Mouse (Mus musculus) frontal cortex, adult (tissue): ENCODE data around the gene Kif16b.

Source experiments
- ATAC-seq: cut with Nextera tagmentation; 2 replicates; pipeline ENCODE4 v1.9.2; 2017; ENCODE audit warnings: mild to moderate bottlenecking, moderate library complexity, mixed read lengths; ENCODE audit not compliant: low TSS enrichment

The Kif16b gene

DNA sequence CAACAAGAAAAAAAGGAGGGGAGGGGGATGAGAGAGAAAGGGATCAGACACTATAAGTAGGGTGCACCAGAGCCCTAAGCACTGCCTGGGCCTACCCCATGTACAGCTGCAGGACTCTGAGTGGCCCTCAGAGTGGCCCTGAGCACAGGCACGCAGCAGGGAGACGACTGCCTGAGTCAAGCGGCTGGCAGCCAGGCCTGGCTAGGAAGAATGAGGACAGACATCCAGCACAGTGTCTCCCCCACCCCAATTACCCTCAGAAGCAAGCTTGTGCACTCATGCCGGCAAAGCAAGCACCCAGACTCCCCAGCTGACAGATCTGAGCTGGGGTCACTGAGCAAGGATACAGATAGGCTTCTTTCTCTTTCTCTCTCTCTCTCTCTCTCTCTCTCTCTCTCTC lies 25.4 kb downstream of the Kif16b start:
- no peak for ATAC-seq

DNA sequence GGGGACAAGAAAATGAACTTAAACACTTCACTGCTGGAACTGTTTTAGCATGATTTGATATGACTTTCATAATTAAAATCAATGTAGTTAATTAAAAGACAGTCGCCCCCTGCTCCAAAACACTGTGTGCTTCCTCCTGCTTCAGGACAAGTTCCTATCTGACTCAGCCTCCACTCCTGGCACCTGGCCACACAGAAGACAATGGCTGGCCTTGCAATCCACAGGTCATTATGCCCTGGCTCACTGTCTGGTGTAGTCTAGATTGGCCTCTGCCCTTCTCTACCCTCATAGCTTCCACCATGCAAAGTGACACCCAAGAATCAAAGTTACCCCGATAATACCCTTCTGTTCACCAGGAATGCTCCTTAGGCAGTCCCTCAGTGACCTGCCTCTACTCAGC lies 26.8 kb downstream of the Kif16b start:
- no peak for ATAC-seq

DNA sequence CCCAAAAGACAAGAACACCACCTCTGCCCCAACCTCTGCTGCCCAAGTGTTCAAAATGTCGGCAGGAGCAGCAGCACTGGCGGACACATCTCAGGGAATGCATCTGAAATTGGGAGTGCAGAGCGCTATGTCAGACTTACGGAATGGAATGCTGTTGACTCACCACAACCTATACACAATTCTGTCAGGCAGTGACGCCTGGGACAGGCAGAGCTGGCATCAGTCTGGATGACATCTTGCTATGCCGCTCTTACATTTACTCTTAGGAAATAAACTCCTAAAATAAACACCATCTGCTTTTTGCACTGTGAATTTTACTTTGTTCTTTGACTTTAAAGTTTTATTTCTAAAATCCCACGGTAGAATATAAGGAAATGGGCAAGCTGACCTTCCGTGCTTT lies 31.3 kb downstream of the Kif16b start:
- ATAC-seq, result peak; percentile 92

DNA sequence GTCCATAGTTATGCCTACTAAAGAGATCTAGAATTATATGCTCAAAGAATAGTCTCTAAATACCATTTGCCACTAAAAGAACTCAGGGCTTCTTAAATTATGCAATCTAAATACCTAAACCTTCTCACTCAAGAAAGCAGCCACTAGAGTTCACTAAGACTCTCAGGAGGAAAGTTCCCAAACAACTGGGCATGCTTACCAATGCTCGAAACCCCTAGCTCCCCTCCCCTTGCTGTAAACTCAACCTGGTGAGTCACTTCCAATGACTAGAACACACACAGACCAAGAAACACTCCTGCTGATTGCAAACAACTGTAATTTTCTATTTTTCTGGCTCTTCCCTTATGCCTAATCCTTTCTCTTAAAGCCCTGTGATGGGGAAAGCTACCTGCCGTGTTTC lies 33.9 kb downstream of the Kif16b start:
- no peak for ATAC-seq

DNA sequence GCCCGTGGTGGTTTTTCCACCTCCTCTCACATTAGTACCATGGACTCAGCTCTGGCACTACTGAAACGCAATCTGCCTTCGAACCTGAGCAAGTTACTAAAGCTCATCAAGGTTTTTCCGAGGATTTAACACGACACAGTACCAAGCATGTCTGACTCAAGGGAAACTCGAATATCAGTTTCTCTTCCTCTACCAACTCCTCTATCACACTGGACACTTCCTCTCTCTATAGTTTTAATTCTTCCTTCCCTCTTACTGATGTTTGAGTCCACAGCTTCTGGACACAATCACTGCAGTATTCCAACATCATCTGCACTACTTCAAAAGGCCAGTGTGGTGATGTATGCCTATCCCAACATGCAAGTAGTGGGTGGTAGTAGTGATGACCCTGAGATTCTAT lies 40.3 kb downstream of the Kif16b start:
- ATAC-seq, result no peak

DNA sequence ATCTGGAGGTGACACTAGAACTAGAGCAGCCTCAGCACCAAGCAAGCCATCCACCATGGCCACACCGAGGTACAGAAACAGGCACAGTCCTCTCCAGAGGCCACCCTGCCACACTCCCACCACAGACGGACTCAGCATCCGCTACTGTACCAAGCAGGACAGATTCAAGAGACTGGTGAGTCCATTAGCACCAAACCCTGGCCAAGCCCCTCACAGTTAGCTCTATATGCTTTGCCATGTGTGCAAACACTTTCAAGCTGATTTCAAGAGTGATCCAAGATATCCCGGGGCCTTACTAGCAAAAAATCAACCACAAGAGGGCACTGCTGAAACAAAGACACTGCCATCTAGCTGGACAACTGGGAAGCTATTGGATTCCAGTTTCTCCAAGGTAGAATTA lies 41.9 kb downstream of the Kif16b start:
- ATAC-seq, result peak; percentile 94

DNA sequence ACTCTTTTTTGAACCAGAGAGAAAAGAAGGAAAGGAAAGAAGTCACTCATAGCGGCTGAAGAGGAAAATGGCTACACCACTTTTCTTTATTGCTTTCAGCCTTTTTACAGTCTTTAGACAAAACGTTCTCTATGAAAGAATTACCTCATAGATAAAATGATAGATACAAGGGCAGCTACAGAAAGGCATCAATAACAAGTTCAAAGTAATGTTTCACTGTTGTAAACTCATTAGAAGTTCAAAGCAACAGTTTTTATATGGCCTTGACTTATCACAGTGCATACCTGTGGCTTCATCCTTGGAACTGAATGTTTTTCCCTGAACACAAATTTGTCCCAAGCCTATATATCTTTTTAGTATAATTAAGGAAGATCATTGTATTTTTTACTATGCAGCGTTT lies 62.6 kb downstream of the Kif16b start:
- ATAC-seq, result no peak

DNA sequence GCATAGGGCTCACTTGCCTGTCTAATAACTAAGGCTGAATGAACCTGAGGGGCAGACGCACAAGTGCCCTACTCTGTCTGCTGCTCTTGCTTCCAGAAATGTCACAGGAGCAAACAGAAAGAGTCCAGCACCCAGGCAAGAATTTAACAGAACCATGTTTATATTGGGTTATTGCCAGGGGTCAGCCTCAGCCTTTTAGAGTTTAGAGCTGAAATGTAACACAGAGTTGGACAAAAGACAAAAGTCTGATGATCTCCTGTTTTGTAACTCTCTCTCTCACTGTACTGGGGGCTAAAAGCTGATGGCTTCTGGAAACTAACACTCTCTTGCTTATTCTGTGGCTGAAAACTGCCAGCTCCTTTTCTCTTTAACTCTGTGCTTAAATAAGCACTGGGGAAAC lies 63.2 kb downstream of the Kif16b start:
- no peak for ATAC-seq

DNA sequence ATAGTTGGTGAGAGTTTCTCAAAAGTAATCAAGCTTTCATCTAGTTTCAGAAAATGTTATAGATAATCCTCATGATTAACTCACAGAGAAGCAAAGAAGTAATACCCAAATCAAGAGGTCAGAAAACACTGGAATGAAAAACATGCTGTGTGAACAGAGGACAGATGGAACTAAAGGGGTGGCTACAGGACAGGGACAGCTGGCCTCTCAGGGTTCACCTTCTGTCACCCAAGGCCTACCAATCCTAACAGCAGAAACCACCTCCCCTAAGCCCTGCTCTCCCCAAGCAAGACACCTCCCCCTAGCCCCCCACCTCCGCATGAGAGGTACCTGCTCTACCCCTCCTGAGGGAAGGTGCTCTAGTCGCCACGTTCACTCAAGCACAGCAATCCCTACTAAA lies 66.6 kb downstream of the Kif16b start:
- ATAC-seq, result no peak

DNA sequence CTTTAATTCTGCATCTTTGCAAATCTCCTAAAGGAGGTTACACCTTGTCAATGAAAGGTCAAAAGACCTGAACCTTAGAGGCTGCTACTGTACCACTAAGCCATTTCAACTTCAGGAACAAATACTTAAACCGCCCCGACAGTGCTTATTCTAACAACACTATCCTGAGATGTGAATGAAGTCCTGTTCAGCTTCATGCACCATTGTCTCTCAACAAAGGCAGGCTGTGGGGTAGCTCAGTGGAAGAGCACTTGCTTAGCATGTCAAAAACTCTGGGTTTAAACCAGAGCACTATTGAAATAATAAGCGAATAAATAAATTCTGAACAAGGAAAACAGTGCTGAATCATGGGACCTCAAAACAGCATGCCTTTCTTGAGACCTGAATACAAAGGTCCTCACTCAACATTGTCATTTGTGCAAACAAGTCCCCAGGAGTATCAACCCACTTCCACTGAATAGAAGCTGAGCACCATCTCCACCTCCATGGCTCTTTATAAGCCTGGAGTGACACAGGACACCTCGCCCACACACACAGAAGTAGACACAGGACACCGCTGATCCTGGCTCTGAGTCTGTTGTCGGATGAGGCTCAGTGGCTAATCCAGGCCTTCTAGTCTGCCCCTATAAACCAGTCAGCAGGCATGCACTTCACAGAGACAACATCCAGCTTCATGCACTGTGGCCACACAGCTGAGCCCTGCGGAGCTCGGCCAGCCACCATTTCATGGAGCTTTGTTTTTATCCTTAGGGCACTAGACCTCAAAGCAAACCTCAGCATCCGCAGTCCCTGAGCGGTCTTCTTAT lies 68.5 kb downstream of the Kif16b start:
- ATAC-seq, result 0 out of 2 replicates have a peak, but pooled peaks have one; percentile 29

DNA sequence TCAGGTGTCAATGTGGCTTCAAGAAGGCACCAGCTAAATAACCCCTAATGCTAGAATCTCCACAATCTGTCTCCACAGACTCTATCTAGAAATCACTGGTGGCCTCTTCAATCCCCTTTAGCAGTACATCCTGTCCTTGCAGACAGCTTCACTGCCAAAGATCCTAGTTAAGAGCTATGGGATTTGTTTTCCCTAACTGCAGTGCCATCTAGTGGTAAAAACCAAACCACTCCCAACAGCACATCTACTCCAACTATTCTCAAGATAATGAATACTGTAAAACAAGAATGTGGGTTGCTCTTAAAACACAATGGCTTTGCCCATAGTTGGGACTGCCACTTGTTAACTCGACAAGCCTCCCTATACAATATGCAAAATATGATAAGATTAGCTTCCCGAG lies 88.3 kb downstream of the Kif16b start:
- ATAC-seq, result peak; percentile 90

DNA sequence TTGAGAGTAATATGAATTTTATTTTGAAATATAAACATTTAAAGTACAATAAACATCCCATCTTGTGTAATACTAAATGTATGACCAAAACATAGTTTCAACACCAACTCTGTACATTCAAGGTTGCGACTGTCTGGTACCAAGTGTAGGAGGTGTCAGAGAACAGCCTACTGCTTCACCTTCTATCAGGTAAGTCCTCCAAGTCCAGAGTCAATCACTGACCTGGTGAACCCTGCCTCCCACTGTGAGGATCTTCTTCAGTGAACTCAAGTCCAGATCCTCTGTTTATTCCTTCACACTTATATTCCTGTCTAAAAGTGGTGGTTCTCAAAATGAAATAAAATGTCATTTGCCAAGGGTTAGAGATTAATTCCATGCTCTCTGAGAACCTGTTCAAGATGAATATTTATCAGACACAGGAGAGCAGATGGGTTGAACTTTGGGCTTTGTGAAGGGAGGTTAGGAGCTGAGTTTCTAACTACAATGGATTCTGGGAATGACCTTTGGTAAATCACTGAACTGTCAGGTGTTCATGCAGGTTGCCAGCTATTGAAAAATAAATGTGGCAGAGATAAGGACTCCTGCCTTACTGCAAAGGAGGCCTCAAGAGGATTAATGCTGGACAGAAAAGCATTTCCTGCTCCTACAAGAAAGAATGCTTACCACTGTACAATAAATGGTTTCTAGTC lies 97.4 kb downstream of the Kif16b start:
- no peak for ATAC-seq

DNA sequence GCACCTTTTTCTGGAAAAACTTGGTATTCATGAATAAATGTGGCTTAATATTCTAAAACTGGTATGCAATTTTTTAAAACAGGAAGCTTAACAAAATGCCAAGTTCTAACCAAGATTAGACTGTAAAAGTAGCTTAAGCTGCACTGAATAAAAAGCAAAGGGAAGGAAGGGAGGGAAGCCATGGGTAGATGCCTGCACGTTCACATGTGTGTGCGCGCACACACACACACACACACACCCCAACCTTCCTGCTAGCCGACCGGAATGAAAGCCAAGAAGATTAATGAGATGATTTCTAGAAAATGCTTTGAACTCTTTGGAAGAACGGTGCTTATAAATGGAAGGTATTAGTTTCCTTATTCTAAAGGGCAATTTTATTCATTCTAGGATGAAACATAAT lies 104.0 kb downstream of the Kif16b start:
- no peak for ATAC-seq

DNA sequence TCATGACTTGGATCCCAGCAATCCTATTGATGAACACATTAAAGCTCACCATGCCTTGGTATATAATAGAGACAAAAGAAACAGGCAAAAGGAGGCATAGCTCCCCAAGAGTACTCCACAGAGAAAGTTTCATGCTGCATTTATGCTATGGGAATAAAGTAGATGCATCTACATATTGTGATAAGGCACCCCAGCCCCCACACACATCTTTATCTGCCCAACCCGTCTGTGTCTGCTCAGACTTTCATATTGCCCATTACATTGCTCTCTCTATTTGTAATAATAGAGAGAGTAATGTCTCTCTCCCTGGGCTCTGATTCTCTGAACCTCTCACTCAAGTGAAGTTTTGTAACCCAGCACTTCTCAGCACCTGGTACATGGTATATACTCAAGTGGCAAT lies 126.0 kb downstream of the Kif16b start:
- no peak for ATAC-seq

DNA sequence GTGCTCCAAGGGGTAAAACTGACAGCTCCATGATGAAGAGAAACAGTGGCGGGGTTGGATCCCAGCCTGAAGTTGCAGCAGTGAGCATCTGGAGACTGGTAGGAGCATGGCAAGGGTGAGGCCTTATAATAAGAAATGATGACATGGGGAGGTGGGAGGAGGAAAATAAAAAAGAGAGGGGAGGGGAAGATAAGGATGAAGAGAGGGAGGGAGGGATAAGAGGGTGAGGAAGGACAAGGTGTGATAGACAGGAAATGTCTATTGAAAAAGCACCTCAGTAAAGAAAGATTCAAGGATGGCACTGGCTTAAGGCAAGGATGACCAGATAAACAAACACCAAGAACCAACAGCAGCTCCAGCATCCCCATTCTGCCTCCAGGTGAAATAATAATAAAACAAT lies 126.6 kb downstream of the Kif16b start:
- ATAC-seq, result no peak

DNA sequence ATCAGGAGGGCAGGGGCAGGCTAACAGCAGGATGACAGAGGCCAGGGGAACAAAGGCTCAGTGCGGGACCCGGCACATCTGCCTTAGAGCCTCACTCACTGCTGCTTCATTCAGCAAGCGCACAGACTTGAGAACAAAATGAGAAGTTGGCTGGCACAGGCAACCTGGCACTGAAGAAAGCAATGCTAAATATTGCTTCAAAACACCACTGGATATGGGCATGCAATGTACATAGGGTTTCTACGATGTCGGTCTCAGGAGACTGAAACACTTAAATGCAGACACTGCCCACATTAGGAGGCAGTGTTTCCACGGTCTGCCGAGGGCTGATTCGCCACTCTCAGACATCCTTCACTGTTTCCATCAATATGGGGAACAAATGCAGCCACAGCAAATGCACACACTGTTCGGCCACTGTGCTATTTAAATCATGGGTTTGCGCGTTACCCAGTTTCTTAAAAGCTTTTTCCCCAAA lies 131.6 kb downstream of the Kif16b start:
- peak; percentile 92 for ATAC-seq

DNA sequence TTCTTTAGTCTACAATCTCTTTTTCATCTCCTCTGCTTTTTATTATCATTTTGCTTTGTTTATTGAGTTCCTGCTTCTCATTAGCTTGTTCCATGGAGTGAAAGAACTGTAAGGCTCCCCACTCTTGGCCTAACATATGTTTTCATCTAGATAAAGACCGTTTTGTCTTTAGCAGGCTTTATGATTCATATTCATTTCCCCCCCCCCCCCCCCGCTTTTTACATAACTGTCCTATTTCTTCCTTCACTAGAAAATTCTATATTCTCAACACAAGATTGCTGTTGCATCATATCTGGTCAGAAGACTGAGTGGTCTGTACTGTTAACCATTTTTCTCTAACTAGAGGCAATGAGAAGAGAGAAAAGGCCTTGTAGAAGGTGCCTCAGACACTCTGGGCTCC lies 137.1 kb downstream of the Kif16b start:
- ATAC-seq, result no peak

DNA sequence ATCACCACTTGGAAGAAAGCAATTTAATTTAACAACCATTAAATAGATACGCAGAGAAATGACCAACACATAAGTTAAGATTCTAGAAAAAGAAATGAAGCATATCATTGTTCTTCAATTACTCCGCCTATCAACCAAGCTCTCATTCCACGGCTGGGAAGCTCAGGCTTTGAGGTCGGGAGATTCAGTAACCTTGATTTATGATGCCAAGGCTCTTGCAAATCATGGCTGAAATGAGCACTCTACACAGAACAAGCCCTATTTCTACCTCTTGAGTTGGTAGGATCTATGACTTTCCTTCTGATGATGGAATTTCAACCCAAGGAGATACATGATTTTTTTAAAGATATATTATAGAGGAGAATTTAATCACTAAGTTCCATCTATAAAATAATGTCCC lies 140.5 kb downstream of the Kif16b start:
- no peak for ATAC-seq

DNA sequence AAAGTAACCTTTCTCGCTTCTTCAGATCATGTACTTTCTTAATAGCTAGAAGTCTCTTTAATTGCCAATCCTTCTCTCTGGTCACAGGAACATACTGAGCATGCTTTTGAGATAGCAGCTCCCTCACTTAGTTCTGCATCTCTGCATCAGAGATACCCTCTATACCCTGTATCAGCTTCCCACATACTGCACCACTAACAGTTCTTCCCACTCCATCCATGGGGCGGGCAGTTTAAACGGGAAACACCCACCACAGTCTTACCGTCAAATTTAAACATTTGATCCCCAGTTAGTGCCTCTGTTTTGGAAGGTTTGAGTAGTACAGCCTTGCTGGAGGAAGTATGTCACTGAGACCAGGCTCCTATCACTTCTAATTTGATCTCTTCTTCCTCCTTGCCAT lies 142.1 kb downstream of the Kif16b start:
- no peak for ATAC-seq

DNA sequence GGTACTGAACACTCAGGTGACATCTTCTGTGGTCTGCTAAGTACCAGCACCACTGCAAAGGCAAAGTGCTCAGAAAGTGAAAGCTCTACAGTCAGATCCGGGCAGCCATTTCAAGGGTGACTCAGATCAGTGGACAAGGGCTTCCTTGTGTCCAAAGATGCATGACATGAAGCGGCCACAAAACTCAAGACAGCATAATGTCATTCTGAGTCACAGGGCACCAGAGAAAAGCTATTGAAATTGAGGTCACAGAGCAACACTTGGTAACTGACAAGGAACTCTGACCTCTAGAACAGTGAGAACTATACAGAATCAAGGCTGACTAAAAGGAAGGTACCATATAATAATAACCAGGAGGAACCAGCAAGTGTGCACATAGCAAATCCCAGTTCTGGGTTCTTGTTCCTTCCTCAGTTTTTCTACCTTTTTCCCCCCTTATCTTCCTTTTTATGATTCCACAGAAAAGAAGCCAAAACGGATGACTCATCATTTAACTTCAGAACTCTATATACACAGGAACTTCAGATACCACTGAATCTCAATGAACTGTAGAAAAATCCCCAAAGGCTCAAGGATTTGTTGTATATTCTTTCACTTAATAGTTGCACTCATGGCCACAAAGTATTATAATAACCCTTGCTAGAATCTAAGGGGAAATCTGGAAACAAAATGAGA lies 143.1 kb downstream of the Kif16b start:
- ATAC-seq, result peak; percentile 62

DNA sequence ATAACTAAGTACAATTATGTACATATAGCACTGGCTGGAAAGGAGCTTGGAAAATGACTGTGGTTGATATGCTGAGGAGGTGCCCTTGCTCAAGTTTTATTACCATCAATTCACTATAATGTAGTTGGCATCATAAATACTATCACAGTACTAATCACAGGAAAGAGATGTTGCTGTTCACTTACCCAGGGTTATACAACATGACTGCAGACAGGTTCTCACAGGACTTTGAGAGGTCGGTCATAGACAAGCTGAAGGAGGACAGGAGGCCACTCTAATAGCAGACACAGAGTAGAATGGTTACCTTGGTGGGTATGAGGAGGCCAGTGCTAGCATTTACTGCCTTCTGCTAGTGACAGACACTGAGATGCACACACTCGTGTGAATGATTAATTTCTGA lies 162.0 kb downstream of the Kif16b start:
- no peak for ATAC-seq

DNA sequence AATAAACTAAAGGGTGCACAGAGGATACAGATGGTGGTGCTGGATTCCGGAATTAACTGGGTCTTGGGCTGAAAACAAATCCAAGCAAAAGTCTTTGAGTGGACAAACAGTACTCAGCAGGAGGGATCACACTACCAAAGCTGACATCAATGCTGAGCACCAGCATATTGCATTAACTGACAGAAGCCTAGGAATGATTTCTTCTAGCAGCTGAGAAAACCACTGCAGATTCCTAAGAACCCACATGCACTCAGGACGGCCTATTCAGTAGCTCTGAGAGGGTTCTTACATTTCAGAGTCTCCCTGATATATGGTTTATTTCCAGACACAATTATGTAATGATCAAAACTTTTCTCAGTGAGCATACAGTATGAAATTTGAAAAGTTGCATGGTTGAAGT lies 162.8 kb downstream of the Kif16b start:
- no peak for ATAC-seq

DNA sequence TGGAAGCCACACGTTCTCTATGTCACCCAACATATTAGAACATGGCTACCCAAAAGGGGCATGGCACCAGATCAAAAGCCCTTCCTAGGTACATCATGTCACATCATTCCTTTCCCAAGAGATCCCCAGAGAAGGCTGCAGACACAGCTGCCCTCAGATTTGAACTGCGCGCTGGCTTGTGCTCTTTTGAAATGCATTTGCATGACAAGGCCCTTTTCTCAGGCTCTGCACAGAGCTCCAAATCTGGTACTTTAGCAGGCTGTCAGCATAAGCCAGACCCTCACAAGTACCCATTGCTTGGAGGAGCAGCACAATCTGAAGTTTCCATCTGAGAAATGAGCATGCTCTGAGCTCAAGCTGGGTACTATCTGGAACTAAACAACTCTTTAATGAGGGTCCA lies 165.6 kb downstream of the Kif16b start:
- no peak for ATAC-seq
